Mouse (Mus musculus): Measurements from ENCODE around the gene Defb28.

Defb28 gene

GRCm38 (mm10) chr2:152517981-152518380, at the start of gene Defb28:
Gene Defb28, plus strand, starts transcription at chr2:152518255.
- DNase-seq (ENCODE audit: low spot score in 2 of 2) = no peak

- DNase-seq (ENCODE audit: low spot score in 2 of 2) = peak; percentile 16 to 31
Observed at GRCm38 (mm10) chr2:152470973-152471372, 47.1 kb upstream of the Defb28 start.

- DNase-seq (ENCODE audit: low spot score in 2 of 2) = no peak
Observed at GRCm38 (mm10) chr2:152472434-152472833, 45.6 kb upstream of the Defb28 start.

- DNase-seq (ENCODE audit: low spot score in 2 of 2) = no peak
Observed at GRCm38 (mm10) chr2:152476763-152477162, 41.3 kb upstream of the Defb28 start, which contains the start of gene Defb20. Gene Defb20, plus strand, starts transcription at chr2:152477063.

- no peak for DNase-seq (ENCODE audit: low spot score in 2 of 2)
Observed at GRCm38 (mm10) chr2:152480881-152481280, 37.2 kb upstream of the Defb28 start.

GRCm38 (mm10) chr2:152481726-152482125, 36.3 kb upstream of the Defb28 start:
- DNase-seq (ENCODE audit: low spot score in 2 of 2) = no peak

- DNase-seq (ENCODE audit: low spot score in 2 of 2) = no peak
Observed at GRCm38 (mm10) chr2:152487024-152487423, 31.0 kb upstream of the Defb28 start.

GRCm38 (mm10) chr2:152490038-152490437, 28.0 kb upstream of the Defb28 start, which contains the start of gene Defb22:
Gene Defb22, minus strand, starts transcription at chr2:152490138.
- no peak for DNase-seq (ENCODE audit: low spot score in 2 of 2)

GRCm38 (mm10) chr2:152493151-152493550, 24.9 kb upstream of the Defb28 start:
- DNase-seq (ENCODE audit: low spot score in 2 of 2) = no peak

GRCm38 (mm10) chr2:152498020-152498419, 20.0 kb upstream of the Defb28 start:
- no peak for DNase-seq (ENCODE audit: low spot score in 2 of 2)

- no peak for DNase-seq (ENCODE audit: low spot score in 2 of 2)
Observed at GRCm38 (mm10) chr2:152500204-152500862, 17.7 kb upstream of the Defb28 start.

- no peak for DNase-seq (ENCODE audit: low spot score in 2 of 2)
Observed at GRCm38 (mm10) chr2:152500863-152501229, 17.2 kb upstream of the Defb28 start.

GRCm38 (mm10) chr2:152503950-152504349, 14.1 kb upstream of the Defb28 start:
- no peak for DNase-seq (ENCODE audit: low spot score in 2 of 2)

GRCm38 (mm10) chr2:152511592-152511991, 6.5 kb upstream of the Defb28 start, which contains the start of gene Defb26:
Gene Defb26, minus strand, starts transcription at chr2:152511692.
- no peak for DNase-seq (ENCODE audit: low spot score in 2 of 2)

- DNase-seq (ENCODE audit: low spot score in 2 of 2) = no peak
Observed at GRCm38 (mm10) chr2:152516084-152516483, 2.0 kb upstream of the Defb28 start.

- no peak for DNase-seq (ENCODE audit: low spot score in 2 of 2)
Observed at GRCm38 (mm10) chr2:152539944-152540710, 22.1 kb downstream of the Defb28 start, which contains the start of gene Defb29. Gene Defb29, minus strand, starts transcription at chr2:152540098.

- no peak for DNase-seq (ENCODE audit: low spot score in 2 of 2)
Observed at GRCm38 (mm10) chr2:152541979-152542378, 23.9 kb downstream of the Defb28 start.

GRCm38 (mm10) chr2:152542897-152543296, 24.8 kb downstream of the Defb28 start:
- no peak for DNase-seq (ENCODE audit: low spot score in 2 of 2)

- DNase-seq (ENCODE audit: low spot score in 2 of 2) = no peak
Observed at GRCm38 (mm10) chr2:152543478-152543877, 25.4 kb downstream of the Defb28 start.

GRCm38 (mm10) chr2:152544691-152545090, 26.6 kb downstream of the Defb28 start:
- no peak for DNase-seq (ENCODE audit: low spot score in 2 of 2)

GRCm38 (mm10) chr2:152548124-152548523, 30.1 kb downstream of the Defb28 start:
- DNase-seq (ENCODE audit: low spot score in 2 of 2) = no peak

- DNase-seq (ENCODE audit: low spot score in 2 of 2) = no peak
Observed at GRCm38 (mm10) chr2:152553774-152554423, 35.8 kb downstream of the Defb28 start.

Measured in natural killer cell, adult 2 months (primary cell).